Mouse (Mus musculus): Measurements from ENCODE around the gene Zfp423. TPM values are rescaled to one million over a fixed set of nuclear protein-coding genes. Genes with fewer than 3 reads are reported as not detected.

Zfp423 gene
- total RNA-seq, 2 experiments from 2014 or later: 27.1 to 29.8 TPM

GRCm38 (mm10) chr8:87956001-87956400 is 3.4 kb downstream of the Zfp423 start:
- intact Hi-C loops (cut with DNase I): loop anchor here (5.0 kb wide), 1 partner anchor 159 kb away; no protein-coding TSS in a partner anchor
- no peak for DNase-seq (ENCODE audit: low spot score in 2 of 2)

- intact Hi-C loops (cut with DNase I): no loop called here
- DNase-seq (ENCODE audit: low spot score in 2 of 2): no peak
These were observed 5.9 kb downstream of the Zfp423 start for GRCm38 (mm10) chr8:87953473-87953872.

GRCm38 (mm10) chr8:87952298-87952697 is 7.1 kb downstream of the Zfp423 start:
- no peak for DNase-seq (ENCODE audit: low spot score in 2 of 2)
- intact Hi-C loops (cut with DNase I): no loop called here

- intact Hi-C loops (cut with DNase I): no loop called here
- DNase-seq (ENCODE audit: low spot score in 2 of 2): no peak
These were observed 15.0 kb downstream of the Zfp423 start for GRCm38 (mm10) chr8:87944225-87944934.

DNA sequence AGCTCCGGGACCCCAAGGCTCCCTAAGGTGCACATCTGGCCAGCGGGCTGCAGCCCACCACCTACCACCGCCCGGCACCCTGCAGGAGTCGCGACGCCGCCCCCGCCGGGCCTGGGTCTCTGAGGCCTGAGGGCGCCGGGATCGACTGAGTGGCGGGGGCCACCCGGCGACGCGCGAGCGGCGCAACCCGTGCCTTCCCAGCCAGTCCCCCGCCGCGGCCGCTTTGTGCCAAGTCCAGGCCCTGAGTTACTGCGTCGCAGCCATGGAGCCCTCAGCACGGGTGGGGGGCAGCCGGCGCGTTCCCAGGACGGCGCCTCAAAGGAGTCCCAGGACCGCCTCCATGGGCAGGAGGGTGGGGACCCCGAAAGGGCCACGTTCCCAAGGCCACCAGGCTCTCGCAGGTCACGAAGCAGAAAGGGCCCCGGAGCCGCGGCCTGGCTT is 15.7 kb downstream of the Zfp423 start:
- peak; percentile 7 to 23 for DNase-seq (ENCODE audit: low spot score in 2 of 2)
- intact Hi-C loops (cut with DNase I): no loop called here

DNA sequence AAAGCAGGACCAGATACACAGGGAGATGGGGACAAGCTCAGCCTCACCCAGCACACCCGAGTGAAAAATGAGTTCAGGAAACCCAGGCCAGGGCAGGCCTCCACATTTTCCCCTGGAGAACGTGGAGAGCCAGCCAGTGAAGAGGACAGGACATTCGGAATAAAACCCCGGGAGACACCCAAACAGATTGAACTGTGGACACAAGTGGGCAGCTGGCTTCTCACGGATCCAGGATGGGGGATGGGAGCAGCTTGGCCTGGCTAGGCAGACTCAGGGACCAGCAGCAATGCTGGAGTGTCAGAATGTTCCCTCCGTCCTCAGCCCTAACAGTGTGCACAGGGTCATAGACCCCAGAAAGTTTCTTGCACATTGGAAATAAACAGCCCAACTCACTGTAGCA is 18.7 kb downstream of the Zfp423 start:
- intact Hi-C loops (cut with DNase I): no loop called here
- DNase-seq (ENCODE audit: low spot score in 2 of 2): no peak

DNA sequence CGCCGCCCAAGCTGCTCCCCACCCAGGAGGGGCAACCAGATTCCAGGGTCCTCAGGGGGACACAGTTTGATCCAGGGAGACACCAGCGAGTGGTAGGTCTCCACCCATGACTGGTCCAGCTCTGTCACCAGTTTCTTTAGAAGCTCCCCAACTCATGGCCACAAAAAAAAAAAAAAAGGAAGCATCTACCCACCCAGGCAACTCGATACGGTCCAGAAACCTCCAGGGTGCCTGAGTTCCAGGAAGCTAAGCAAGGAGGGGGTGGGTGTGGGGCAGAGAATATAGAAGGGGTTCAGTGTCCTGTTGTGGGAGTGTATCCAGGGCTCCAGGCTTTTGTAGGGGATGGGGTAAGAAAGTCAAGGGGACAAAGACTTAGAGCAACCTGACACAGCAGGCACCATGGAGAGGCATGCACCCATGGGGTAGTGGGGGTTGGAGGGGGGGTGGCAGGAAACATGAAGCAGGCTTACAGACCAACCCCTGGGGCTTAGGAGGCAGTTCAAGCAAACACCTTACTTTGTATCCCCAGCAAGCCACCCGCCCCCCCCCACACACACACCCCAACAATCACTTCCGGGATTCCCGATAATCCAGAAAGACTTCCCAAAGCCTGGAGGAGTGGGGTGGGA is 20.0 kb downstream of the Zfp423 start:
- intact Hi-C loops (cut with DNase I): no loop called here
- no peak for DNase-seq (ENCODE audit: low spot score in 2 of 2)

DNA sequence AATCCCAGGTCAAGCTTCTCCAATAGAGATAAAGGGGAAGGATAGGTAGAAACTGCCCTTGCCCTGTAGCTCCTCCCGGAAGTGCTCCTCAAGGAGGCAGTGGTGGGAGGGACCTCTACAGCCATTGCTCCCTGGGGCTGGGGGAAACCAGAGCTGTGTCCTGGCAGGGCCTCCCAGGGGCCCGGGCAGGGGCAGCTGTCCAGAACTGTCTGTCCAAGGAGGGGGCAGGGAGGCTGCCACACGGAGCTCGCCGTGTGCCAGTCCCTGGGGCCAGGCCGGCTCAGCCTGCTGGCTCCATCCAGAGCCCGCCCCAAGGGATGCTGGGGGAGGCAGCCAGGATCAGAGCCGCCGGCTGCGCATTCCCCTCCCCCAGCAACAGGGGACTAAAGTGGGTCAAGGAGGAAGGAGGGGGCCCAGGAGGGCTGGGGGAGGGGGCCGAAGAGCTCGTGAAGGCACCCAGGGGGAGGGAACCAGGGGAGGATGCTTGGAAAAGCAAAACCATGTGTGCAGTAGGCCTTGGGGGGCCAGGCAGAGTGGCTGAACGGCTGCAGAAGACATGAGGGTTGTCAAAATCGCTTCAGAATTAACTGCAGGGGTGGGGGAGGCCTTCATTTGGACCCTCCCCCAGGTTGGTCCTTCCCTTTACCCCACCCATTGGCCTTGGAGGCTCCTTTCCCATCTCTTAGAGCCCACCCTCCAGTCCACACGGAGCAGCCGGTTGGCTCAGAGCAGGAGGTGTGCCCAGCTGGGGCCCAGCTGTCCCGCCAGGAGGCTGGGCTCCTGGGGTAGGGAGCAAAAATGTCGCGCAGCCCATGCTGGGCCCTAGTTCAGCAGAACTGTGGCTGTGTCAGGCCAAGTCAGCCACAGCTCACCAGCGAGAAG is 20.8 kb downstream of the Zfp423 start:
- peak; percentile 38 to 52 for DNase-seq (ENCODE audit: low spot score in 2 of 2)
- intact Hi-C loops (cut with DNase I): no loop called here

DNA sequence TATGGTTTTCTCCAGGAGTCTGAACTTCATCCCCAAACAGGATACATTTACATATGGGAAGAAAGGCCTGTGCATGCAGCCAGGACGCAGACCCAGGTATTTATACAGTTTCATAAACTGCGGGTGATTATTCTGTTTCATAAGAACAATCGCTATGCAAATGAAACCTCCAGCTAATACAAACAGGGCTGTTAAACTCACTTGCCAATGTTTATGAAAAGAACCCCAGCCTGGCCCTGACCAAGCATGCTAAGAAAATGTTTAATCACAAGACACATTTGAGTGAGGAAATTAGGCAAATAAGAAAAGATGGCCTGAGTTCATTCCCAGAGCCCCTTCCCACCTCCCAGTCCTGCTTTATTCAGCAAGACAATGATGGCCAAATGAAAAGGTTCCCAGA is 22.2 kb downstream of the Zfp423 start:
- intact Hi-C loops (cut with DNase I): no loop called here
- no peak for DNase-seq (ENCODE audit: low spot score in 2 of 2)

DNA sequence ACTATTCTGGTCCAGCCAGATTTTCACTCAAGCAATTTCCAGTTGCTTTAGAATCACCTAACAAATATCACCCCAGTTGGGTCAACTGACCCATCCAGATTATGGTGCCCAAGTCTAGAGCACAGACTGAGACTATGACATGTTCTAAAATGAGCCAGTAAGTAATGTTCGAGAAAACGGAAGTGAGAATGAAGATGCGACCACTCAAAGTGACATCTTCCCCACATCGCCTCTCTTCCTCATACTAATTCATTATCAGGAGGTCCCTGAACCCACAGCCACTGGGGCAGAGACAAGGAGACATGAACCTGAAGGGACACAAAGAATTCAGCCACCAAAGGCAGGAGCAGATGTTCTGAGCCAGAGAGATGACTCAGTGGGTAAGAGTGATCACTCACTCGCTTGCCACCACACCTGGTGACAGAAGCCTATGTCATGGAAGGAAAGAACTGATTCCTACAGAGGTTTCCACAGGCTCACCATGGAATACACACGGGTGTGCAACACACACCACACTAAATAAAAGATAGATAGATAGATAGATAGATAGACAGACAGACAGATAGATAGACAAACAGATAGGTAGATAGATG is 24.2 kb downstream of the Zfp423 start:
- intact Hi-C loops (cut with DNase I): no loop called here

GRCm38 (mm10) chr8:87934175-87934574 is 25.2 kb downstream of the Zfp423 start:
- intact Hi-C loops (cut with DNase I): no loop called here
- no peak for DNase-seq (ENCODE audit: low spot score in 2 of 2)

More for the DNA sequence above, 24.2 kb downstream of the Zfp423 start:
- no peak for DNase-seq (ENCODE audit: low spot score in 2 of 2)

- intact Hi-C loops (cut with DNase I): no loop called here
- no peak for DNase-seq (ENCODE audit: low spot score in 2 of 2)
These were observed 25.6 kb downstream of the Zfp423 start for GRCm38 (mm10) chr8:87933752-87934151.

GRCm38 (mm10) chr8:87928857-87929256 is 30.5 kb downstream of the Zfp423 start:
- DNase-seq (ENCODE audit: low spot score in 2 of 2): no peak
- intact Hi-C loops (cut with DNase I): no loop called here

DNA sequence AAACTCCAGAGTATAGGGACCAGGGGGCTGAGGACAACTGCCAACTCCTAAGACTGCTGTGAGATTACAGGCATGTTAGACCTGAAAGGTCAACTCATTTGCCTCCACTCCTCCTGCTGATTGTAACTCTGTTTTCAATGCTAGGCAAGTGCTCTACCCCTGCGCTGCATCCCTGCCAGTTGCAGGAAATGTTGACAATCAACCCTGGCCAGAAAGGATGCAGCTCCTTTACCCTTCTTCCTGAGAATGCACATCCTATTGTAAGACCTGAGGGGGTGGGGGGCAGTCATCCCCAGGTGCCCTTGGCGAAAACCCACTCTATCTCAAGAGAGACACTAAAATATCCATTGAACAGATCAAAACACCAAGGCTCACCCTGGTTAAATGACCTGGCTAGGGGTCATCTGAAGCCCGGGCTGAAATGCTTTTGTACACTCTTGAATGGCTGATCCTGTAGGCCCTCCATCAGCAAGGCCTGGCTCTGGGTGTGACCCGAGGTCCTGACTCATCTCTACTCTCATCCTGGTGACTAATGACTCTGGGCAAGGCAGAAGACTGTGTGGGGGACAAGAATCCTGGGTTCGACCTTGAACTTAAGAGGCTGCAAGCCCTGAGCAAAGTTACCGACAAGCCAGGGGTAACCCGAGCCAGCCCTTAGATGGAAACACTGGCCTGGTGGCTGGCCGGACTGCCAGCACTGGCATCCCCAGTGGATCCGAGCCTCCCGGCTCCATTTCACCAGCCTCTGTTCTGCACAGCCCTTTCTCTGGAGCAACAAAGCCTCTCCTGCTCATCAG is 32.2 kb downstream of the Zfp423 start:
- DNase-seq (ENCODE audit: low spot score in 2 of 2): no peak
- intact Hi-C loops (cut with DNase I): no loop called here

DNA sequence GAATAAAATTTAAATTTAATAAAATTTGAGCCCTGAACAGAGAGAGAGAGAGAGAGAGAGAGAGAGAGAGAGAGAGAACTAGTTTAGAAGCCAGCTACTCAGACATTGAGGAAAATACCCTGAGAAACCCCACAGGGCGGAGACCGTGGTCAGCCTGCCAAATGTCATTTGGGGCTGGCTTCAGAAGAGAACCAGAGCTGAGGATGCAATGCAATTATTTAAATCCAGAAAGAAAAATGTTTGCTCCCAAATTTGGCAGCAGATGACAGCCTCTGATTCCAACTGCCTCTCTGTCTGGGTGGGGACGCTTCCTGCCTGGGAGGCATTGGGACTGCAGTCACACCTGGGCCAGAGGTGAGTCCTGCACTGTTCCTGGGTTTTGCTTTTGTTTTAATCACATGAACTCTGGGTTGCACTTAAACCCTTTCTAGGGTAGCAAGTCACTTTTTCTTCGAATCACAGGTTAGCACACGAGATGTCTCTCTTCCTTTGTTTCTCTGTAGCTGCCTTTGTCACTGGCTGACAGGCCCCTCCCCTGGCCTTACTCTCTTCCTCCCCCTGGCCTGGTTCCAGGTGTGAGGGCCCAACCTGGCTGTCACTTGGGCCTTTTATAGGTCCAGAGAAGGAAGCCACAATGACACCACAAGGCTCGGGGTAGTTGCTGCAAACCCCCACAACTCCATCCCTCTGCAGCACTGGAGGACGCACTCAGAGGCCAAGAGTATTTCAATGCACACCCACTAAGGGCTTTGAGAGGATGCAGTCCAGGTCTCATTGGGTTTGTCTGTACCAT is 33.1 kb downstream of the Zfp423 start:
- intact Hi-C loops (cut with DNase I): no loop called here
- DNase-seq (ENCODE audit: low spot score in 2 of 2): no peak

- intact Hi-C loops (cut with DNase I): no loop called here
- DNase-seq (ENCODE audit: low spot score in 2 of 2): no peak
These were observed 36.5 kb downstream of the Zfp423 start for GRCm38 (mm10) chr8:87922936-87923335.

DNA sequence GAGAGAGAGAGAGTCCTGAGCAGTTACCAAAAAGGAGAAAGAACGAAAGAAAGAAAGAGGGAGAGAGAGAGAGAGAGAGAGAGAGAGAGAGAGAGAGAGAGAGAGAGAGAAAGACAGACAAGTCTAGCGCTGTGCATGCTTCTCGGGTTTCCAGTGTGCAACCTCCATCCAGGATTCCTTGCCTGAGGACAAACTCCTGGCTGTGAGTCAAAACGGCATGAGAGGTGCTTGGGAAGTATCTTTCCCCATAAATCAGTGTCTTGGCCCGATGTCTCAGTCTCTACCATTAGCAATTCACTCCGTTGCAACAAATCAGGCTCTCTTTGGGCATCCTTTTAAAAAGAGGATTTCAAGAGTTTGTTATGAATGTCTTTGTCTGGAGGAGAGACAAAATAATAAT is 36.9 kb downstream of the Zfp423 start:
- intact Hi-C loops (cut with DNase I): no loop called here
- no peak for DNase-seq (ENCODE audit: low spot score in 2 of 2)

DNA sequence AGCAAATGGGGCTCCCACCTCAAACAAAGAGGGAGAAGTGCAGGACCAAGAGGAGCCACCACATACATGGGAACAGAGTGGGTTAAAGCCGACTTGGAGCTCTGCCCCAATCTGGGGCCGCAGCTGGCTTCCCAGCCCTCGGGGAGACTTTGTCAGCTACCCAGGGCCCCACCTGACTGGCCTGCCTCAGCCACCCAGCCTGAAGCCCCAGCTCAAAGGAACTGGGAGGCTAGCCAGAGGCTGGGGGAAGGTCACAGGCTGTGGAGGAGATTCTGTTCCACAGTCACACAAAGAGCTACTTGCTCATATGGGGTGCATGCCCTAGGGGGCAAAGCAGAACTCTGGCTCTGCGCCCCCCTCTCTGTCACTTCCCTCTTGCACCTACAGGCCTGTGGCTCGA is 41.4 kb downstream of the Zfp423 start:
- intact Hi-C loops (cut with DNase I): no loop called here
- no peak for DNase-seq (ENCODE audit: low spot score in 2 of 2)

- intact Hi-C loops (cut with DNase I): no loop called here
- no peak for DNase-seq (ENCODE audit: low spot score in 2 of 2)
These were observed 43.6 kb downstream of the Zfp423 start for GRCm38 (mm10) chr8:87915763-87916162.
